Mouse (Mus musculus) cerebellum, adult 2 months (tissue): ENCODE measurements around the gene D230025D16Rik. TPM values are rescaled to one million over a fixed set of nuclear protein-coding genes. Genes with fewer than 3 reads are reported as not detected.
"Not testable (repeated sequence)": the region's sequence is repeated elsewhere in the genome, so short reads cannot be mapped to it uniquely, and the experiment has no call there.

Experiments
- DNase-seq, 2 experiments: peaks; one replicate each; pipeline ENCODE4 v3.0.0; 2021
- H3K27ac ChIP-seq: fragments of 200-500 bp; 2 replicates; pipeline ENCODE4 v1.5.1; 2012; ENCODE audit warnings: low read length, control low read depth, inconsistent platforms; ENCODE audit not compliant: insufficient read depth
- H3K27me3 ChIP-seq: fragments of 200-500 bp; 2 replicates; pipeline ENCODE4 v1.6.1; 2012; ENCODE audit warnings: inconsistent platforms, mild to moderate bottlenecking, low read length, moderate library complexity; ENCODE audit not compliant: control insufficient read depth, insufficient read depth
- H3K4me1 ChIP-seq: fragments of 200-500 bp; 2 replicates; pipeline ENCODE4 v1.6.1; 2011; ENCODE audit warnings: low read length; ENCODE audit not compliant: control insufficient read depth, insufficient read depth
- H3K4me3 ChIP-seq: fragments of 200-500 bp; replicated peaks from 2 replicates; pipeline ENCODE3; 2011; ENCODE audit warnings: mild to moderate bottlenecking, low read depth, low read length, control low read depth; ENCODE audit not compliant: insufficient read depth
- CTCF ChIP-seq: fragments of 200-500 bp; IDR thresholded peaks from 2 replicates; pipeline ENCODE4 v1.5.1; 2011; ENCODE audit warnings: low read depth, mild to moderate bottlenecking, control low read depth, low read length, moderate library complexity, borderline replicate concordance; ENCODE audit not compliant: insufficient read depth
- POLR2A ChIP-seq: fragments of 200-500 bp; IDR thresholded peaks from 2 replicates; pipeline ENCODE4 v1.6.1; 2011; ENCODE audit warnings: low read length, control low read depth, borderline replicate concordance; ENCODE audit not compliant: insufficient read depth
- WGBS: fragments of 180-500 bp; shearing (Covaris S2); methylation state at CpG from one replicate; pipeline ENCODE4 v1.1.7; 2018; 5-methylcytosine and 5-hydroxymethylcytosine counted together
- polyA plus RNA-seq: library from polyadenylated mRNA; depleted of rRNA; stranded (reverse); fragments of >200 nt; gene quantifications from 2 replicates; pipeline ENCODE4 v1.2.3, GENCODE M21; 2012

The D230025D16Rik gene
- polyA plus RNA-seq, 1 experiment, result 34.9 TPM

- TF ChIP-seq CTCF (no peak), POLR2A (no peak)
- WGBS, result 83% methylated on average over 12 of the region's 12 CpGs
- Histone ChIP-seq H3K4me1 (no peaks in the 10 kb centered on the region), H3K27ac (no peak overlapping the region), H3K4me3 (no peak overlapping the region), H3K27me3 (no peaks in the 10 kb centered on the region)
- DNase-seq, result no peak
These were observed 6.8 kb downstream of the D230025D16Rik start for GRCm38 (mm10) chr8:105231503-105232320.

GRCm38 (mm10) chr8:105232321-105232693 lies 7.4 kb downstream of the D230025D16Rik start:
- WGBS, result 93% methylated on average over 4 of the region's 4 CpGs

GRCm38 (mm10) chr8:105233126-105233935 lies 8.4 kb downstream of the D230025D16Rik start:
- 82% methylated on average over 1 of the region's 1 CpGs for WGBS
- no peak for DNase-seq
- Histone ChIP-seq H3K27me3 (no peaks in the 10 kb centered on the region), H3K4me1 (no peaks in the 10 kb centered on the region), H3K27ac (no peak overlapping the region), H3K4me3 (no peak overlapping the region)
- no peak for TF ChIP-seq CTCF
- no peak for TF ChIP-seq POLR2A

More at GRCm38 (mm10) chr8:105232321-105232693, 7.4 kb downstream of the D230025D16Rik start:
- H3K27ac ChIP-seq, H3K4me3 ChIP-seq, DNase-seq, H3K27me3 ChIP-seq, H3K4me1 ChIP-seq: not testable (repeated sequence)

- no peak for TF ChIP-seq POLR2A
- TF ChIP-seq CTCF, result no peak
- Histone ChIP-seq H3K27ac (no peak overlapping the region), H3K4me3 (no peak overlapping the region), H3K27me3 (no peaks in the 10 kb centered on the region), H3K4me1 (no peaks in the 10 kb centered on the region)
- DNase-seq, result no peak
- 43% methylated on average over 1 of the region's 1 CpGs for WGBS
These were observed 10.3 kb downstream of the D230025D16Rik start for GRCm38 (mm10) chr8:105235206-105235605.

GRCm38 (mm10) chr8:105237442-105238142 lies 12.6 kb downstream of the D230025D16Rik start:
- Histone ChIP-seq H3K27ac (no peak overlapping the region), H3K4me1 (no peaks in the 10 kb centered on the region), H3K27me3 (no peaks in the 10 kb centered on the region), H3K4me3 (no peak overlapping the region)
- 92% methylated on average over 14 of the region's 14 CpGs for WGBS
- TF ChIP-seq CTCF, result no peak
- no peak for TF ChIP-seq POLR2A
- no peak for DNase-seq

GRCm38 (mm10) chr8:105241016-105241415 lies 16.1 kb downstream of the D230025D16Rik start:
- Histone ChIP-seq H3K4me3 (no peak overlapping the region), H3K27me3 (no peaks in the 10 kb centered on the region), H3K4me1 (no peaks in the 10 kb centered on the region), H3K27ac (no peak overlapping the region)
- 97% methylated on average over 7 of the region's 7 CpGs for WGBS
- DNase-seq, result no peak
- TF ChIP-seq CTCF (no peak), POLR2A (no peak)

- no peak for DNase-seq
- no peak overlapping the region for H3K4me3 ChIP-seq
- no peak for TF ChIP-seq CTCF
- TF ChIP-seq POLR2A, result no peak
These were observed 27.0 kb downstream of the D230025D16Rik start for GRCm38 (mm10) chr8:105251954-105252353.

More at GRCm38 (mm10) chr8:105251954-105252353, 27.0 kb downstream of the D230025D16Rik start:
- Histone ChIP-seq H3K27me3 (no peaks in the 10 kb centered on the region), H3K4me1 (peaks cover 3% of the 10 kb centered on the region; the same call in 1 of the 2 replicates), H3K27ac (no peak overlapping the region)
- 93% methylated on average over 6 of the region's 6 CpGs for WGBS
